Mouse (Mus musculus) intestine, embryonic 15.5 days (tissue): ENCODE results near the gene Bcam. TPM values are rescaled to one million over a fixed set of nuclear protein-coding genes. Genes with fewer than 3 reads are reported as not detected.
"Not testable (repeated sequence)": the region's sequence is repeated elsewhere in the genome, so short reads cannot be mapped to it uniquely, and the experiment has no call there.

Source experiments
- ATAC-seq: fragments of 200-750 bp; cut with Nextera tagmentation; 2 replicates; pipeline ENCODE4 v1.8.0; 2017; ENCODE audit warnings: moderate TSS enrichment, moderate library complexity
- H3K27ac ChIP-seq: fragments of 300-500 bp; sonication (generic); 2 replicates; pipeline ENCODE4 v1.5.1; 2015; ENCODE audit warnings: mild to moderate bottlenecking, inconsistent platforms
- H3K27me3 ChIP-seq: fragments of 300-500 bp; sonication (generic); replicated peaks from 2 replicates; pipeline ENCODE4 v1.6.1; 2015; ENCODE audit warnings: inconsistent platforms
- H3K36me3 ChIP-seq: fragments of 300-500 bp; sonication (generic); 2 replicates; pipeline ENCODE4 v1.6.1; 2015; ENCODE audit warnings: inconsistent platforms
- H3K4me1 ChIP-seq: fragments of 300-500 bp; sonication (generic); replicated peaks from 2 replicates; pipeline ENCODE4 v1.6.1; 2015; ENCODE audit warnings: inconsistent platforms
- H3K4me2 ChIP-seq: fragments of 300-500 bp; sonication (generic); replicated peaks from 2 replicates; pipeline ENCODE4 v1.6.1; 2015; ENCODE audit warnings: mild to moderate bottlenecking, inconsistent platforms
- H3K4me3 ChIP-seq: fragments of 300-500 bp; sonication (generic); replicated peaks from 2 replicates; pipeline ENCODE4 v1.5.1; 2015; ENCODE audit warnings: inconsistent platforms
- H3K9ac ChIP-seq: fragments of 300-500 bp; sonication (generic); 2 replicates; pipeline ENCODE4 v1.6.1; 2015; ENCODE audit warnings: inconsistent platforms
- H3K9me3 ChIP-seq: fragments of 300-500 bp; sonication (generic); 2 replicates; pipeline ENCODE4 v1.6.1; 2016; ENCODE audit warnings: inconsistent platforms
- WGBS: fragments of 180-500 bp; shearing (Covaris S2); methylation state at CpG from one replicate; pipeline ENCODE4 v1.1.7; 2015; 5-methylcytosine and 5-hydroxymethylcytosine counted together
- polyA plus RNA-seq: library from polyadenylated mRNA; unstranded; fragments of >200 nt; fragmentation: Nextera tagmentation; extraction: Ambion mirVana; gene quantifications from 2 replicates; pipeline ENCODE4 v1.2.1, GENCODE M21; 2015

Bcam gene
- polyA plus RNA-seq, 1 experiment from 2014 or later = 76.9 TPM

GRCm38 (mm10) chr7:19802995-19803394 lies 32.2 kb upstream of the Bcam start:
- H3K4me1 ChIP-seq = no peaks in the 10 kb centered on the region
- no peak for ATAC-seq

GRCm38 (mm10) chr7:19800764-19801163 lies 29.9 kb upstream of the Bcam start:
- ATAC-seq = no peak
- no peaks in the 10 kb centered on the region for H3K36me3 ChIP-seq
- H3K27ac ChIP-seq = no peak overlapping the region
- no peak overlapping the region for H3K9ac ChIP-seq
- no peaks in the 10 kb centered on the region for H3K9me3 ChIP-seq
- H3K27me3 ChIP-seq = peaks cover 8% of the 10 kb centered on the region
- 31% methylated on average over 2 of the region's 2 CpGs for WGBS
- H3K4me1 ChIP-seq = no peaks in the 10 kb centered on the region
- no peak overlapping the region for H3K4me2 ChIP-seq
- no peak overlapping the region for H3K4me3 ChIP-seq

More at GRCm38 (mm10) chr7:19802995-19803394, 32.2 kb upstream of the Bcam start:
- Histone ChIP-seq H3K27me3 (no peaks in the 10 kb centered on the region), H3K36me3 (no peaks in the 10 kb centered on the region), H3K27ac (no peak overlapping the region), H3K9me3 (no peaks in the 10 kb centered on the region), H3K9ac (no peak overlapping the region), H3K4me3 (no peak overlapping the region), H3K4me2 (no peak overlapping the region)
- WGBS = 21% methylated on average over 7 of the region's 7 CpGs

GRCm38 (mm10) chr7:19796697-19797588 lies 26.1 kb upstream of the Bcam start, which contains the start of gene Cblc:
TSS of gene Cblc (minus strand) at chr7:19796809.
- H3K4me2 ChIP-seq = peak within 1 kb of the TSS; percentile 63
- H3K9me3 ChIP-seq = no peaks in the 10 kb centered on the region
- H3K9ac ChIP-seq = peak within 1 kb of the TSS; percentile 56
- peak within 1 kb of the TSS; percentile 49 for H3K4me3 ChIP-seq
- 2% methylated on average over 32 of the region's 32 CpGs for WGBS
- ATAC-seq = peak; percentile 92
- H3K4me1 ChIP-seq = peaks cover 4% of the 10 kb centered on the region; the same call in 1 of the 2 replicates
- H3K27me3 ChIP-seq = peaks cover 8% of the 10 kb centered on the region
- H3K27ac ChIP-seq = peak within 1 kb of the TSS; percentile 70
- no peaks in the 10 kb centered on the region for H3K36me3 ChIP-seq

- peaks cover 8% of the 10 kb centered on the region for H3K27me3 ChIP-seq
- 6% methylated on average over 18 of the region's 18 CpGs for WGBS
- H3K4me1 ChIP-seq = peaks cover 4% of the 10 kb centered on the region; the same call in 1 of the 2 replicates
- peak overlapping the region; percentile 63 for H3K4me2 ChIP-seq
- peak overlapping the region; percentile 56 for H3K9ac ChIP-seq
- ATAC-seq = peak; percentile 26
- peak overlapping the region; percentile 49 for H3K4me3 ChIP-seq
- peak overlapping the region; percentile 70; the same call in 1 of the 2 replicates for H3K27ac ChIP-seq
- H3K9me3 ChIP-seq = no peaks in the 10 kb centered on the region
- H3K36me3 ChIP-seq = no peaks in the 10 kb centered on the region
These were observed 25.4 kb upstream of the Bcam start for GRCm38 (mm10) chr7:19796254-19796653.

GRCm38 (mm10) chr7:19795236-19795635 lies 24.4 kb upstream of the Bcam start:
- Histone ChIP-seq H3K9me3 (no peaks in the 10 kb centered on the region), H3K4me1 (peaks cover 4% of the 10 kb centered on the region; the same call in 1 of the 2 replicates), H3K27me3 (peaks cover 8% of the 10 kb centered on the region), H3K4me3 (no peak overlapping the region), H3K27ac (no peak overlapping the region), H3K36me3 (no peaks in the 10 kb centered on the region), H3K9ac (no peak overlapping the region), H3K4me2 (no peak overlapping the region)
- no peak for ATAC-seq
- WGBS = 60% methylated on average over 2 of the region's 2 CpGs

- H3K9me3 ChIP-seq = no peaks in the 10 kb centered on the region
- peaks cover 7% of the 10 kb centered on the region for H3K4me1 ChIP-seq
- no peak overlapping the region for H3K4me2 ChIP-seq
- no peak overlapping the region for H3K9ac ChIP-seq
- H3K36me3 ChIP-seq = no peaks in the 10 kb centered on the region
- H3K27me3 ChIP-seq = peaks cover 8% of the 10 kb centered on the region
- 81% methylated on average over 19 of the region's 19 CpGs for WGBS
- 0 out of 2 replicates have a peak, but pooled peaks have one; percentile 3 for ATAC-seq
- H3K4me3 ChIP-seq = no peak overlapping the region
- H3K27ac ChIP-seq = peak overlapping the region; percentile 33; the same call in 1 of the 2 replicates
These were observed 22.1 kb upstream of the Bcam start for GRCm38 (mm10) chr7:19792701-19793630.

- H3K4me1 ChIP-seq, H3K4me2 ChIP-seq, H3K36me3 ChIP-seq, H3K9ac ChIP-seq, H3K27me3 ChIP-seq, H3K27ac ChIP-seq, ATAC-seq, H3K9me3 ChIP-seq, H3K4me3 ChIP-seq: not testable (repeated sequence)
- WGBS = 98% methylated on average over 2 of the region's 2 CpGs
These were observed 20.7 kb upstream of the Bcam start for GRCm38 (mm10) chr7:19791504-19791903.

GRCm38 (mm10) chr7:19789904-19790347 lies 19.1 kb upstream of the Bcam start:
- 2% methylated on average over 19 of the region's 19 CpGs for WGBS
- Histone ChIP-seq H3K4me3 (peak overlapping the region; percentile 30), H3K27me3 (no peaks in the 10 kb centered on the region), H3K4me1 (peaks cover 17% of the 10 kb centered on the region), H3K36me3 (no peaks in the 10 kb centered on the region), H3K27ac (no peak overlapping the region), H3K9me3 (no peaks in the 10 kb centered on the region), H3K4me2 (peak overlapping the region; percentile 78), H3K9ac (peak overlapping the region; percentile 38)
- ATAC-seq = peak; percentile 50

- no peak for ATAC-seq
These were observed 15.2 kb upstream of the Bcam start for GRCm38 (mm10) chr7:19785874-19786458.

GRCm38 (mm10) chr7:19784764-19785535 lies 14.1 kb upstream of the Bcam start:
- Histone ChIP-seq H3K4me3 (no peak overlapping the region), H3K36me3 (no peaks in the 10 kb centered on the region), H3K9ac (no peak overlapping the region), H3K27me3 (no peaks in the 10 kb centered on the region), H3K4me1 (peaks cover 16% of the 10 kb centered on the region), H3K4me2 (no peak overlapping the region), H3K27ac (no peak overlapping the region), H3K9me3 (no peaks in the 10 kb centered on the region)
- peak; percentile 47; the same call in 1 of the 2 replicates for ATAC-seq
- WGBS = 30% methylated on average over 11 of the region's 11 CpGs

More at GRCm38 (mm10) chr7:19785874-19786458, 15.2 kb upstream of the Bcam start:
- H3K4me2 ChIP-seq = no peak overlapping the region
- no peak overlapping the region for H3K27ac ChIP-seq
- no peaks in the 10 kb centered on the region for H3K9me3 ChIP-seq
- H3K36me3 ChIP-seq = no peaks in the 10 kb centered on the region
- H3K4me3 ChIP-seq = no peak overlapping the region
- 43% methylated on average over 12 of the region's 12 CpGs for WGBS
- no peak overlapping the region for H3K9ac ChIP-seq
- no peaks in the 10 kb centered on the region for H3K27me3 ChIP-seq
- H3K4me1 ChIP-seq = peaks cover 16% of the 10 kb centered on the region

- Histone ChIP-seq H3K4me1 (peaks cover 12% of the 10 kb centered on the region), H3K36me3 (no peaks in the 10 kb centered on the region), H3K4me3 (no peak overlapping the region), H3K27me3 (no peaks in the 10 kb centered on the region), H3K4me2 (no peak overlapping the region), H3K27ac (no peak overlapping the region), H3K9me3 (no peaks in the 10 kb centered on the region), H3K9ac (no peak overlapping the region)
- no peak for ATAC-seq
- 66% methylated on average over 8 of the region's 8 CpGs for WGBS
These were observed 12.8 kb upstream of the Bcam start for GRCm38 (mm10) chr7:19783630-19784029.
